Mouse (Mus musculus) liver, embryonic 14.5 days (tissue): ENCODE results near the gene Tbc1d10a.

Source experiments
- CTCF ChIP-seq: IDR thresholded peaks from 2 replicates; pipeline ENCODE4 v1.5.1; 2016; ENCODE audit warnings: antibody characterized with exemption, low read depth, control low read depth
- EP300 ChIP-seq: IDR thresholded peaks from 2 replicates; pipeline ENCODE4 v1.6.1; 2016; ENCODE audit warnings: antibody characterized with exemption, low read depth

DNA sequence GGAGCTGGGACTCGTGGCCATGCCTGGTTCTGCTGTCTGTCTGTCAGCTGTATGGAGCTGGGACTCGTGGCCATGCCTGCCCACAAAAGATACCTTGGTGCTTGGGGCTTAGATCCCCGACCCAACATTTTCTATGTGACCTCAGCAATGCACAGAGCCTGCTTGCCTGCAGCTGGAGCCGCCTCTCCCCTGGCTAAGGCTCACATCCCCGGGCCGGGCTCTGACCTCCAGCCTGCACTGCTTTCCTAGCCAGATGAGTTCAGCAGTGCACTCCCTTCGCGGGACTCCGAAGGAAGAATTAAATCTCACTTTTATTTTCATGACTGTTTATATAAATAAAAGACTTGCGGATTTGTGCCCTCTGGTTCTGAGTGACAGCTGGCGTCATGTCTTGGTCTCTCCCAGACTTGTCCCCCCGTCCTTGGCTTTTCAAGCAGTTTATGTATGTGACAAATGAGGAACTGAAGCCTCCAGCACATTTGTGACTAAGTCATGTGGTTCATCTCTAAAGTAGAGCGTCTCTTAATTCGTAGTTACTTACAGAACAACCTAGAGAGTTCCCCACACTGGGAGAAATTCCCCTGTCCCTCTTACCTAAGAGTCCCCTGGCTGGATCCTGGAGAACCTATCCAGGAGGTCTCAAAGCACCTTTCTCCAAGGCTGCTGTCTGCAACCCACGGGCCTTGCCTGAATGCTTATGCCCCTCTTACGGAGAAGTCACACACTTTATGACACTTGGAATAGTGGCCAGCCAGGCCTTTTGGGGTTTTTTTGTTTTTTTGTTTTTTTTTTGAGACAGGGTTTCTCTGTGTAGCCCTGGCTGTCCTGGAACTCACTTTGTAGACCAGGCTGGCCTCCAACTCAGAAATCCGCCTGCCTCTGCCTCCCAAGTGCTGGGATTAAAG, 35.7 kb downstream of the Tbc1d10a start:
- TF ChIP-seq EP300 = no peak
- TF ChIP-seq CTCF = no peak
